In genomic region chr17:25875171-25876136, GRCm38 (mm10) we compare ENCODE assay signal across 8 mouse cellular contexts. TPM values are rescaled to one million over a fixed set of nuclear protein-coding genes. Genes with fewer than 3 reads are reported as not detected.
DNase-seq lines count a peak whose midpoint lies in the region; ATAC-seq and TF ChIP-seq lines count a peak whose summit lies in the region.

No protein-coding gene starts in this region.

- H3K4me1 ChIP-seq in cortical plate, adult 2 months (ENCODE audit: control insufficient read depth, insufficient read depth, low read length): peaks cover 5% of the 10 kb centered on the region; the same call in 1 of the 2 replicates

- H3K4me3 ChIP-seq in cortical plate, adult 2 months (ENCODE audit: insufficient read depth, low read length): peak overlapping the region; percentile 94

- DNase-seq in adipocyte (ENCODE audit: low spot score): peak; percentile 90
- DNase-seq in gastrocnemius, adult 8-10 months (ENCODE audit: low spot score in 2 of 2): peak; percentile 76 to 83
- peak; percentile 88 for DNase-seq in induced T-regulatory cell, adult 2 months (ENCODE audit: low read depth)
- DNase-seq in left cerebral cortex, adult 8-10 months (ENCODE audit: low spot score in 2 of 2): peak; percentile 84 to 86
- peak; percentile 94 for DNase-seq in right cerebral cortex, adult 18-20 months
- peak; percentile 83 for DNase-seq in urinary bladder, adult 2 months (ENCODE audit: low spot score)

- peak; percentile 94 for TF ChIP-seq POLR2A in cortical plate, adult 2 months (IDR thresholded peaks at IDR 0.05; ENCODE audit: extremely low read depth, insufficient read depth, low read length)

- 0 out of 2 replicates have a peak, but pooled peaks have one; percentile 3 for TF ChIP-seq CTCF in cortical plate, adult 2 months (IDR thresholded peaks at IDR 0.05; ENCODE audit: extremely low read depth, insufficient read depth, low read length)

- peak overlapping the region; percentile 82 for H3K27ac ChIP-seq in cortical plate, adult 2 months (ENCODE audit: insufficient read depth, low read length)

- peak; percentile 91 for ATAC-seq in megakaryocyte, adult 5-6 weeks (ENCODE audit: poor library complexity, severe bottlenecking)

RNA-seq across cellular contexts. Expression of gene Mettl26, which starts 0.6 kb away (rescaled TPM):
- polyA plus RNA-seq in cortical plate, adult 2 months (2012; rRNA removed): 76.5 and 79.2 TPM in 2 replicates
- total RNA-seq in gastrocnemius, adult 8-10 months (2022): 10 to 100 TPM; 27.4 to 42.1 (median 31.3) TPM
- 10 to 100 TPM; 31.4 to 37.3 (median 34.6) TPM for total RNA-seq in left cerebral cortex, adult 8-10 months (2022)
- 18.9 and 20.3 TPM in 2 replicates for total RNA-seq in megakaryocyte, adult 5-6 weeks (2015)
- 3.7 and 6.0 TPM in 2 replicates for total RNA-seq in megakaryocyte, adult 5-6 weeks (2017)
- polyA plus RNA-seq in urinary bladder, adult 2 months (2012; rRNA removed): 61.0 and 67.8 TPM in 2 replicates

RNA-seq across cellular contexts. Expression of gene Wfikkn1, which starts 5.2 kb away (rescaled TPM):
- polyA plus RNA-seq in cortical plate, adult 2 months (2012; rRNA removed): 0.26 and 0.61 TPM in 2 replicates
- under 1 TPM; 0.15 to 0.62 (median 0.38) TPM for total RNA-seq in gastrocnemius, adult 8-10 months (2022)
- total RNA-seq in left cerebral cortex, adult 8-10 months (2022): 1 to 10 TPM; 1.4 to 3.2 (median 1.5) TPM
- 1.0 and 1.6 TPM in 2 replicates for total RNA-seq in megakaryocyte, adult 5-6 weeks (2015)
- 0.04 and 0.15 TPM in 2 replicates for total RNA-seq in megakaryocyte, adult 5-6 weeks (2017)
- 0.77 and 0.93 TPM in 2 replicates for polyA plus RNA-seq in urinary bladder, adult 2 months (2012; rRNA removed)

RNA-seq across cellular contexts. Expression of gene Mcrip2, which starts 6.9 kb away (rescaled TPM):
- polyA plus RNA-seq in cortical plate, adult 2 months (2012; rRNA removed): 29.2 and 29.9 TPM in 2 replicates
- 100 to 1,000 TPM in 1 of 4 experiments, 10 to 100 TPM in 3; 87.4 to 108 (median 92.5) TPM for total RNA-seq in gastrocnemius, adult 8-10 months (2022)
- 10 to 100 TPM; 16.8 to 25.2 (median 19.0) TPM for total RNA-seq in left cerebral cortex, adult 8-10 months (2022)
- total RNA-seq in megakaryocyte, adult 5-6 weeks (2015): 1.8 and 3.5 TPM in 2 replicates
- total RNA-seq in megakaryocyte, adult 5-6 weeks (2017): 3.1 and 4.1 TPM in 2 replicates
- polyA plus RNA-seq in urinary bladder, adult 2 months (2012; rRNA removed): 11.0 and 13.6 TPM in 2 replicates

RNA-seq across cellular contexts. Expression of gene Wdr90, which starts 14.2 kb away (rescaled TPM):
- 38.2 and 48.5 TPM in 2 replicates for polyA plus RNA-seq in cortical plate, adult 2 months (2012; rRNA removed)
- 1 to 10 TPM in 1 of 4 experiments, under 1 TPM in 3; 0.36 to 1.6 (median 0.84) TPM for total RNA-seq in gastrocnemius, adult 8-10 months (2022)
- total RNA-seq in left cerebral cortex, adult 8-10 months (2022): 10 to 100 TPM; 23.4 to 29.1 (median 24.5) TPM
- 17.3 and 19.3 TPM in 2 replicates for total RNA-seq in megakaryocyte, adult 5-6 weeks (2015)
- total RNA-seq in megakaryocyte, adult 5-6 weeks (2017): 7.8 and 9.5 TPM in 2 replicates
- polyA plus RNA-seq in urinary bladder, adult 2 months (2012; rRNA removed): 12.0 and 14.4 TPM in 2 replicates

RNA-seq across cellular contexts. Expression of gene Rhot2, which starts 30.8 kb away (rescaled TPM):
- 108 and 119 TPM in 2 replicates for polyA plus RNA-seq in cortical plate, adult 2 months (2012; rRNA removed)
- 10 to 100 TPM; 63.3 to 72.7 (median 68.0) TPM for total RNA-seq in gastrocnemius, adult 8-10 months (2022)
- 10 to 100 TPM; 59.9 to 86.5 (median 78.9) TPM for total RNA-seq in left cerebral cortex, adult 8-10 months (2022)
- total RNA-seq in megakaryocyte, adult 5-6 weeks (2015): 14.0 and 15.6 TPM in 2 replicates
- 13.9 and 30.4 TPM in 2 replicates for total RNA-seq in megakaryocyte, adult 5-6 weeks (2017)
- 52.4 and 62.0 TPM in 2 replicates for polyA plus RNA-seq in urinary bladder, adult 2 months (2012; rRNA removed)

Comparison
In these comparisons a context has a peak if more than half of its experiments do, and no peak if none do; other contexts are left out.
1. Peak in every context shown above with its lines: DNase-seq, ATAC-seq, H3K4me3 ChIP-seq and H3K27ac ChIP-seq.